Mouse (Mus musculus): ENCODE measurements at regions not wholly inside any gene's neighbourhood (a gene's known extent, or its start where the extent isn't known, plus 50 kb on each side); places are given as distances from the start of the nearest gene placed in this dataset.

- DNase-seq, result peak; percentile 21
These were observed 391.1 kb upstream of the Id4 start for GRCm38 (mm10) chr13:47869670-47870532.

GRCm38 (mm10) chr13:47872645-47873044 is 388.4 kb upstream of the Id4 start:
- no peak for DNase-seq

- no peak for DNase-seq
These were observed 368.5 kb upstream of the Id4 start for GRCm38 (mm10) chr13:47892569-47892968.

GRCm38 (mm10) chr13:47894331-47894730 is 366.7 kb upstream of the Id4 start:
- no peak for DNase-seq

GRCm38 (mm10) chr13:47895256-47895655 is 365.8 kb upstream of the Id4 start:
- DNase-seq, result no peak

GRCm38 (mm10) chr13:47896646-47897045 is 364.4 kb upstream of the Id4 start:
- DNase-seq, result no peak

GRCm38 (mm10) chr13:47909851-47910530 is 351.0 kb upstream of the Id4 start:
- DNase-seq, result no peak

- DNase-seq, result no peak
These were observed 350.5 kb upstream of the Id4 start for GRCm38 (mm10) chr13:47910531-47910910.

- DNase-seq, result no peak
These were observed 344.6 kb upstream of the Id4 start for GRCm38 (mm10) chr13:47916456-47916855.

- no peak for DNase-seq
These were observed 343.7 kb upstream of the Id4 start for GRCm38 (mm10) chr13:47917370-47917769.

- DNase-seq, result no peak
These were observed 340.0 kb upstream of the Id4 start for GRCm38 (mm10) chr13:47921044-47921443.

GRCm38 (mm10) chr13:47940696-47941095 is 320.3 kb upstream of the Id4 start:
- no peak for DNase-seq

- DNase-seq, result peak; percentile 9
These were observed 318.6 kb upstream of the Id4 start for GRCm38 (mm10) chr13:47942368-47942787.

- DNase-seq, result no peak
These were observed 317.4 kb upstream of the Id4 start for GRCm38 (mm10) chr13:47943645-47944044.

- DNase-seq, result no peak
These were observed 312.7 kb upstream of the Id4 start for GRCm38 (mm10) chr13:47948098-47948865.

- DNase-seq, result no peak
These were observed 310.6 kb upstream of the Id4 start for GRCm38 (mm10) chr13:47950456-47950855.

- DNase-seq, result no peak
These were observed 310.0 kb upstream of the Id4 start for GRCm38 (mm10) chr13:47951043-47951442.

GRCm38 (mm10) chr13:47952946-47953345 is 308.1 kb upstream of the Id4 start:
- no peak for DNase-seq

GRCm38 (mm10) chr13:47953776-47954175 is 307.3 kb upstream of the Id4 start:
- no peak for DNase-seq

- DNase-seq, result no peak
These were observed 305.5 kb upstream of the Id4 start for GRCm38 (mm10) chr13:47955504-47955903.

- DNase-seq, result no peak
These were observed 303.4 kb upstream of the Id4 start for GRCm38 (mm10) chr13:47957662-47958061.

GRCm38 (mm10) chr13:47974216-47974615 is 286.8 kb upstream of the Id4 start:
- no peak for DNase-seq

Data from gastrocnemius, postnatal 25 days (tissue).